Mouse (Mus musculus) naive thymus-derived CD4-positive, alpha-beta T cell, adult 2 months (primary cell): ENCODE results near the gene 2510039O18Rik.

Source experiments
- DNase-seq: peaks from one replicate; pipeline ENCODE4 v3.0.0-alpha.2; 2011; ENCODE audit warnings: low read depth

Gene 2510039O18Rik

GRCm38 (mm10) chr4:147940576-147941044 lies at the start of gene 2510039O18Rik:
Gene 2510039O18Rik, plus strand, starts transcription at chr4:147940895.
- peak; percentile 90 for DNase-seq

- DNase-seq = no peak
Measured at GRCm38 (mm10) chr4:147895815-147896330, 44.8 kb upstream of the 2510039O18Rik start.

GRCm38 (mm10) chr4:147896411-147896810 lies 44.3 kb upstream of the 2510039O18Rik start:
- DNase-seq = no peak

- no peak for DNase-seq
Measured at GRCm38 (mm10) chr4:147897348-147897747, 43.3 kb upstream of the 2510039O18Rik start.

- DNase-seq = no peak
Measured at GRCm38 (mm10) chr4:147900452-147900851, 40.2 kb upstream of the 2510039O18Rik start.

- DNase-seq = no peak
Measured at GRCm38 (mm10) chr4:147902906-147903500, 37.7 kb upstream of the 2510039O18Rik start.

- DNase-seq = no peak
Measured at GRCm38 (mm10) chr4:147903601-147904000, 37.1 kb upstream of the 2510039O18Rik start.

GRCm38 (mm10) chr4:147904313-147905089 lies 36.2 kb upstream of the 2510039O18Rik start, which contains the start of gene Mfn2:
Gene Mfn2, minus strand, starts transcription at chr4:147904704.
- DNase-seq = peak; percentile 93

- DNase-seq = no peak
Measured at GRCm38 (mm10) chr4:147905090-147905659, 35.5 kb upstream of the 2510039O18Rik start.

GRCm38 (mm10) chr4:147906230-147906629 lies 34.5 kb upstream of the 2510039O18Rik start:
- DNase-seq = no peak

- DNase-seq = no peak
Measured at GRCm38 (mm10) chr4:147909486-147909885, 31.2 kb upstream of the 2510039O18Rik start.

- DNase-seq = peak; percentile 45
Measured at GRCm38 (mm10) chr4:147918459-147919121, 22.1 kb upstream of the 2510039O18Rik start.

GRCm38 (mm10) chr4:147920973-147921372 lies 19.7 kb upstream of the 2510039O18Rik start:
- no peak for DNase-seq

- DNase-seq = no peak
Measured at GRCm38 (mm10) chr4:147922341-147922740, 18.4 kb upstream of the 2510039O18Rik start.

- DNase-seq = no peak
Measured at GRCm38 (mm10) chr4:147927705-147928104, 13.0 kb upstream of the 2510039O18Rik start.

GRCm38 (mm10) chr4:147928136-147928535 lies 12.6 kb upstream of the 2510039O18Rik start:
- DNase-seq = no peak

- DNase-seq = no peak
Measured at GRCm38 (mm10) chr4:147928540-147928939, 12.2 kb upstream of the 2510039O18Rik start.

GRCm38 (mm10) chr4:147930946-147931345 lies 9.7 kb upstream of the 2510039O18Rik start:
- no peak for DNase-seq

- DNase-seq = no peak
Measured at GRCm38 (mm10) chr4:147934134-147934533, 6.6 kb upstream of the 2510039O18Rik start.

GRCm38 (mm10) chr4:147934611-147935010 lies 6.1 kb upstream of the 2510039O18Rik start:
- DNase-seq = no peak

- DNase-seq = peak; percentile 27
Measured at GRCm38 (mm10) chr4:147935904-147936303, 4.8 kb upstream of the 2510039O18Rik start.

- peak; percentile 75 for DNase-seq
Measured at GRCm38 (mm10) chr4:147936331-147936954, 4.3 kb upstream of the 2510039O18Rik start, which contains the start of gene Plod1. Gene Plod1, minus strand, starts transcription at chr4:147936767.
